Mouse (Mus musculus) fat pad, adult 2 months (tissue): ENCODE data around the gene Cers1.

ENCODE experiments used
- DNase-seq: peaks from one replicate; pipeline ENCODE4 v3.0.0-alpha.2; 2011; ENCODE audit warnings: low read depth, low spot score; ENCODE audit errors: extremely low read depth

Cers1 gene

DNA sequence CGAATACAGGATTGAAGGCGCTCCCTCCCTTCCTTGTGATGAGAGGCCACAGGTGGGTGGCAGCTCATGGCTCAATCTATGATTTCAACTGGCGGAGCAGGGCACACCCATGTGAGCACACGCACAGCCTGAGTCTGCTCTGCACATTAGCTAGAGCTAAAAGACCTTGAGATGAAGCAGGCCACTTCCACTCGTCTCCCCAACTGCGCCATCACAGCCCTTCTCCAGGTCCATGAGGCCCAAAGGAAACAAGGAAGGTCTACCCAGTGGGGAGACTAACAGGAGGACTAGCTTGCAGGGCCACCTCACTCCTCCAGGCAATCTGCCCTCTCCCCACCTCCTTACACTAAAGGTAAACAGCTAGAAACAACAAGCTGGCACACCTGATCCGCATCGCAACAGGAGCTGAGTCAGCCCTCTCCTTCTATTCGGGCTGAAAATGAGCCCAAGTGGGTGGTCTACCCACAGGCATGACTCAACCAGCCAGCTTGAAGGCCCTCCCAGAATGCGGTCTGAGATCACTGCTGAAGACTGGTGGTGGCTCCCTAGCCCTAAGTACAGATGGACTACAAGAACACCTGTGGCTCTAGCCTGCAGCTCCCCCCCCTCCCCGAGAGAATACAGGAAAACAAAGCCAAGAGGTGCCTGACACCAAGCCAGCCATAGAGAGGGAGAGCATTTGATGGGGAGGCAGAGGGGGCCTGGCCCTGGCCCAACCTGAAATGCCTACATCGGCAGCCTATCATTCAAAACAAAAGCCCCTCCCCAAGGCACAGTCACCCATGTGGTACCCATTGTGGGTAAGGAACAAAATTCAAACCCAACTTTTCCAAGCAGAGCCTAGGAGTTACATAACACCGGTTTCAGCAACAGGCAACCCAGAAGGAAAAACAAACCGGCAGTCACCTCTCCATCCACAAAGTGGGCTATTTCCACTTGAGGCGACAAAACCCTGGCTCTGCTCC is 35.7 kb downstream of the Cers1 start:
- peak; percentile 13 for DNase-seq

DNA sequence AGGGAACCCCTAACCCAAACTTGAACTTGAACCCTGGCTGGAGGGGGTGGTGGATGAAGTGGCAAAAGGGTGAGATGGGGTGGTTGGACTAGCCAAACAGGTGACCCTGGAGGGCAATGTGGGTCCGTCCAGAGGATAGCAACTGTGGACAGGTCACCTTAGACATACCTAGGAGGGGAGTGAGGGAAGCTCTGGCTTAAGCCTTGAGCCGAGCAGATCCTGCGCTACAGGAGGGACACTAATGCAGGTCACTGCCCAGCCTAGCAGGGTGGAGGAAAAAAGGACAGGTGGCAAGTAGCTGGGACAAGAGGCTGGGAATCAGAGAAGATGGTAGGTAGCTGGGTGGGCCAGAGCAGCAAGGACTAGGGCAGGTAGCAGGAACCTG is 36.4 kb downstream of the Cers1 start:
- DNase-seq, result no peak

DNA sequence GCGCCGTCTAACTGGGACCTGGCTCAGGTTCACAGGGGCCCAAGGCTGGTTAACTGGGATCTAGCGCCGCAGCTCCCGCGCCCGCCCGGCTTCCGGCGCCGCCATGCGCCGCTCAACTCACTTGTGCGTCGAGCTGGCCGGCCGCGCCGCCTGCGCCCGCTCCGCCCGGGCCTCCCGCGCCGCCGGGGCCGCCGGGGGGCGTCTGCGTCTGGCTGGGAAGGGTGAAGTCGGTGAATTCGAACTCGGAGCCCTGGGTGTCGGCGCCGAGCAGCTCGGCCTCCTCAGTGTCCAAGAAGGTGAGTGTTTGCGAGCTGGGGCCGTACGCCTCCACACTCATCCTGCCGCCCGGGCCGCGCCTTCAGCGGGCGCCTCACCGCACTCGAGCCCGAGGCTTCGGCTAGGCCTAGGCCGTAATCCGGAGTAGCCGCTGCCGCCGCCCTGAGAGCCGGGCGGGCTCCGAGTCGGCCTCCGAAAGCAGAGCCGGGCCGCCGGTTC is 37.1 kb downstream of the Cers1 start:
- no peak for DNase-seq

DNA sequence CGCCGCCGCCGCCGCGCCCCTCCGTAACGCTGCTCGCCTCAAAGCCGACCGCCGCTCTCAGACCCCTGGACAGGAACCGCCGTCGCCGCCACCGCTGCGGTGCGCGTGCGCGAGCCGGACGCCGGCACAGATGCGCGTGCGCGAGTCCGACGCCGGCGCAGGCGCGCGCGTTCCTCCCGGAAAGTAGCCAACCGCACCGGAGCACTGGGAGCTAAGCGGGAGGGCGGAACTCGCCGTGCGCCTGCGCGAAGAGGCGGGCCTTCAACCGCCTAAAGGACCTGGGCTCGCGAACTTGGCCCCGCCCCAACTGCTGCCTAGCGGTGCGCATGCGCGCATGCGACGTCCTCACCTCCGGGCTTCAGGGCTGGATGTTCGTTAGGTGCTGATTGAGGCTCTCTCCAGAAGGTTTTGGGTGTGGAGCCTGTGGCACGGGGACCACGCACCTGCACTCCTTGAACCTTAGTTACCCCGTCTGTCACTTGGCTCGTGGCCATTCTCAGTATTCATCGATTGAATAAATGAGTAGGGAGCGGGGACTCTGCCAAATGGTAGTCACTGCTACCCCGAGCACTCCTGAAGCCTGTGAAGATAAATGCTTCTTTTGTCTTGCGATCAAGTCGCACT is 37.7 kb downstream of the Cers1 start, which contains the start of gene Upf1:
Upf1 (minus strand) TSS at position 85 of the 624 bp plus-strand sequence.
- peak; percentile 16 for DNase-seq

DNA sequence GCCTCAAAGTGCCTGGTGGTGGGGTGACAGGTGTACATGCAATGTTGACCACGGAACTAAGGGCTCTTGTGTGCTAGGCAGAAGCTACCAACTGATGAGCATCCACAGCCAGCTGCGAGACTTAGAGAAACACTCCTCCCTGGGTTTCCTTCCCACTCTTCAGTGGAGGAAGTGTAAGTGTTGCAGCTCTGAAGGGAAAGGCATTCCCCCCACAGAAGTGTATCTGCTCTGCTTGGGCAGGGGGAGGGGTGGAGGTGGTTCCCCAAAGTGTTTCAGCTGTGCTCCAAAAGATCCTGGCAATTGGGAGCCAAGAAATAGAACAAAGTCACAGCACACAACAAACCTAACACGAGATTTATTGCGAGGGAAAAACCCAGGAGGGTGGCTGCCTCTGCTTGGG is 38.4 kb downstream of the Cers1 start:
- no peak for DNase-seq

DNA sequence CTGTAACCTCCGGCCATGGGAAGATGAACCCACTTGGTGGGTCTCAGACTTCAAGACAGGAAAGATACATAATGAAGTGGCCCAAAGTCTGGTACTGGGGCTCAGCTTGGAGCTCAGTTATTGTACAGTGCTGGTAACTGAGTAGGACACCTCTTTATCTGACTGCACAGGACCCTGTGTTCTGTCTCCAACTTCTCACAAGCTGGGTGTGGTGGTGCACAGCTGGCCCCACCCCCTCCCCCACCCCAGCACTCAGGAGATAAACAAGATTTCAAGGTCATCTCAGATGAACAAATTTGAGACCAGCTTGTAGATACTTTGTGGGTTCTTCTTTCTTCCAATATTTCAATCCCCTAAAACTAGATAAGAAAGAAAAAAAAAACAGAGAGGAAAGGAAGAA is 40.5 kb downstream of the Cers1 start:
- no peak for DNase-seq

DNA sequence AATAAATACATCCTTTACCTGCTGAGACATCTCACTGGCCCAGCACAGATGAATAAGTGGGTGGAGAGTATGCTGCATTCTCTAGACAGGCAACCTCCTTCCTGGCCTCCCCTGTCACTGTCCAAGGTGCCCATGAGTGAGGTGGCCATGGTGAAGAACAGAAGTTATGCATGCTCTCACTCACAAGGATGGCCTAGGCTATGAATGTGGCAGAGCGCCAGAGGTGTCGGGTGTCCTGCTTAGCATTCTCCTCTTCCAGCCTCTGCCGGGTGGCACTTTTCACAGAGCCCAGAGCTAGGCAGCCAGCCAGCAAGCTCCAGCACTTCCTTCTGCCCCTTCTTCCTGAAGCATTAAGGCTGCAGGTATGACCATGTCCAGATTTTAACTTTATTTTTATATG is 43.8 kb downstream of the Cers1 start:
- no peak for DNase-seq

DNA sequence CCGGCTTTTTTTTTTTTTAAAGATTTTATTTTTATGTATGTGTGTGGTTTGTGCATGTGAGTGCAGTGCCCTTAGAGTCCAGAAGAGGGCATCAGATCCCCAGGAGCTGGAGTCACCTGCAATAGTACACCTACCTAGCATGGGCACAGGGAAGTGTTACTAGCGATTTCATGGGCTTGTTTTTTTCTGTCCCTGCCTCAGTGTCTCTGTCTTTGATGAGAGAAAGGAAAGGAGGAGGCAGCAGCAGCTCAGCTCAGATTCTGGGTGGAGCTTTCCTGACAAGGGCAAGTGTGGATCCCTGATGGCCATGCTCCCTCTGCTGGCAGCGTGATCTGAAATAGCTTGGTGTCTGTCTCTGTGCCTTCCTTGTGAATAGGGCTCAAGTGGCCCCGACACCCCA is 45.2 kb downstream of the Cers1 start:
- no peak for DNase-seq

DNA sequence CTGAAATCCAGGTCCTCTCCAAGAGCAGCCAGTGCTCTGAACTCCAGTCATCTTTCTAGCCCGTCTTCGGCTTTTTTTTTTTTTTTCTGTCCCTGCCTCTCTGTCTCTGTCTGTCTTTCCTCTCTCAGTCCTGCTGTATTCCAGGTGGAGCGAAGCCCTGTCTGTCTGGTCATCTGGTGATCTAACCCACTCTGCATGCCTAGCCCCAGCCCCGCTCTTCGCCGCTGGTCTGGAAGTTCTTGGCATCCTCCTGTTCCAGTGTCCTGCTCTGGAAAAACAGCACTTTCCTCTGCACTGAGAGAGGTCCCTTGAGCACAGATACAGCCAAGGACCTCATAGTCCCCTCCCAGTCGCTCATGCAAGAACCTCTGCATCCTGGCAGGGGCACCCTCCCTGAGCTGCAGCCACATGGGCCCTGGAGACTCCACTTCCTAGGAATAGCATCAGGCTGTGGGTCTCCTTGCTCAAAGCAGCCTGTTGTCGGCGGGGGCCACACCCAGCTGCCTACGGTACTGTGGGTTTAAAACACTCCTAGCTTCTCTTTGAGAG is 46.0 kb downstream of the Cers1 start:
- no peak for DNase-seq

DNA sequence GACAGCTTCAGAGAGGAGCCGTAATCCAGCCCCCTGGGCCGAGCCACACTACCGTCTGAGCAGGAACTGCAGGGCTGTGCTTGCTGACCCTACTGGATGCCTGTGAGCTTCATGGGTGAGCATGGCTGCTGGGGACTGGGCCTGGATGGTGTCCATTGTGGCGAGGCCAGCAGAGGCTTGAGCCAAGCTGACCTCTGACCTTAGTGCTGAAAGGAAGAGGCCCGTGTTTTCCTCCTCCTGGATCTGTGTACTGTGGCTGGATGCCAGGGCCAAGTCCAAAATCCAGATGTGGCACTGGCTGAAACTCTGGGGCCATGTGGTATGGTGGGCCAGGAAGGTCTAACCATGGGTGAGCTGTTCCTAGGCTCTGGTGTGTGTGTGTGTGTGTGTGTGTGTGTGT is 48.5 kb downstream of the Cers1 start:
- no peak for DNase-seq

DNA sequence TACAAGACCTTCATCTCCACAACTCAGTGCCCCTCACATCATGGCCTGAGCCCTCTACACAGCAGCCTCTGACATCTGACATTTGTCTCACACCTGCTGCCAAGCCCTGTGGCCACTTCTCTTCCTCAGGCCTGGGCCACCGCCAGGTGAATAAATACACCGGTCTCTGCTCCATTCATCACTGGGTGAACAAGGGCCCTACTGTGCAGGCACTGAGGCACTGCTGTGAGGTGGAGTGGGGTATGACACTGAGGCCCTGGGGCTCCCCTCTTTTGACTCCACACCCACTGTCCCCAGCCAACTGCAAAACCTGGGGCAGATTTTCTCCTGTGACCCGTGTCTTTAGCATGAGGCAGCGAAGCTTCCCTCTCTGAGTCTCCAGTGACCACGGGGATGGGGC is 51.0 kb downstream of the Cers1 start:
- DNase-seq, result no peak

DNA sequence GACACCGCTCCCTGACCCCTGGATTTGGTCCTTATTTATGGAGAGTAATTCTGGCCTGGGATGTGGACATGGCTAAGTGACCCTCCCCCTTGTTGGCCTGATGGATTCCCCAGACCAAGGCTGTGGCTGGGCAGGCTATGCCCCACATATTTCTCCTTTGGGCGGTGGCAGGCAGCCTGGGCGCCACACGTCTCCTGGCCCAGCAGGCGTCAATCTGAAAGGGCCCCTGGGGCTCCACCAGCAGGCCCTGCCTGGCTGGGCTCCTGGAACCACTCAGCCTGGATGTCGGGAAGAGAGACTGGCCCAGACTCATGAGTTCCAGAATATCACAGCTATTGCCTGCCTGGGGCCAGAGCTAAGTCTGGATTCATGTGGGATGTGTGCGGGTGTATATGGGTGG is 54.9 kb downstream of the Cers1 start:
- no peak for DNase-seq

DNA sequence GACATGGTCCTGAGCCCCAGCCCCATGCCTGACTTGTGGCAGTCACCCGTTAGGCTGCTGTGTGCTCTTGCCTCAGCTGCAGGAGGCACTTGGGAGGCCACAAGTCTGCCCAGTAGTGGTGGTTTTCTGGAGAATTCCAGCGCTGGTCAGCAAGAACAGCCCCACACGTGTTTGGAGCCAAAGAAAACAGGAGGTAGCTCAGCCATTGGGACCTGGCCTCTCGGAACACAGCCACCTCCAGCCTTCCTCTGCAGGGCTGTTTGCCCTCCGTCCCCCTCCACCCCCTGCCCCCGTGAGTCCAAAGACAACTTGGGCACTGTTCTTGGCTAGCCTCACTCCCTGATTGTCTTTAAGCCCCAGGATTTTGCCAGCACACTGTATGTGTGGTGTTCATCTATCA is 56.4 kb downstream of the Cers1 start:
- DNase-seq, result no peak

DNA sequence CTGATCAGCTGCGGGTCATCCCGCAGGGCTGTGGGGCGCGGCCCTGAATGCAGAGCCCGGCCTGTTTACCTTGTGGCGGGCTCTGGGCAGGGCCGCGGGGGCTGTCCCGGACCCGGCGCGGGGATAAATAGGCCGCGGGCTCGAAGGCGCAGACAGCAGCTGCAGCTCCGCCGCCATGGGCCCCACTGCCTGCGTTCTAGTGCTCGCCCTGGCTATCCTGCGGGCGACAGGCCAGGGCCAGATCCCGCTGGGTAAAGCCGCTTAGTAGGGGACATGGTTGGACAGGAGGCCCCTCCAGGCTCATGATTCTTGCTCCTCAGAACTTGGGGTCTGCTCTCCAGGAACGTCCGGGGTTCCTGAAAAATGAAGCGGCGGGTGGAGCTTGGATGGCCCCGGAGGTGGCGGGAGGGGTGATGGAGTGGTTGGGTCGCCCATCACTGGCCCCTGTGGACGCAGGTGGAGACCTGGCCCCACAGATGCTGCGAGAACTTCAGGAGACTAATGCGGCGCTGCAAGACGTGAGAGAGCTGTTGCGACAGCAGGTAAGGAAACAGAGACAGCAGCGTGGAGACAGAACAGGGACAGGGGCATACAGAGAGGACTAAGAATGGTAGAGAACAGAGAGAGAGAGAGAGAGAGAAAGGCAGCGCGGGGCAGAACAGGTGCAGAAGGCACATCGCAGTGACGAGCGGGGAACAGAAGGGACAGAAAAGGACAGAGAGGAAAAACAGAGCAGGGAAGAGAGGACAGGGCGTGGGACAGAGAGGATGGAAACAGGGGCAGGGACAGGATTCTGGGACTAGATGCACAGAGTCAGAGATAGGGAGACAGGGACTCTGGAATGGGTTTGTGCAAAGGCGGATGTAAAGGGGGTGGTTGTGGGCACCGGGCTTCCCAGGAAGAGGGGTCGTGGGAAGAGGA is 58.1 kb downstream of the Cers1 start, which contains the start of gene Comp:
Comp (plus strand) TSS at position 162 of the 921 bp plus-strand sequence.
- DNase-seq, result no peak

DNA sequence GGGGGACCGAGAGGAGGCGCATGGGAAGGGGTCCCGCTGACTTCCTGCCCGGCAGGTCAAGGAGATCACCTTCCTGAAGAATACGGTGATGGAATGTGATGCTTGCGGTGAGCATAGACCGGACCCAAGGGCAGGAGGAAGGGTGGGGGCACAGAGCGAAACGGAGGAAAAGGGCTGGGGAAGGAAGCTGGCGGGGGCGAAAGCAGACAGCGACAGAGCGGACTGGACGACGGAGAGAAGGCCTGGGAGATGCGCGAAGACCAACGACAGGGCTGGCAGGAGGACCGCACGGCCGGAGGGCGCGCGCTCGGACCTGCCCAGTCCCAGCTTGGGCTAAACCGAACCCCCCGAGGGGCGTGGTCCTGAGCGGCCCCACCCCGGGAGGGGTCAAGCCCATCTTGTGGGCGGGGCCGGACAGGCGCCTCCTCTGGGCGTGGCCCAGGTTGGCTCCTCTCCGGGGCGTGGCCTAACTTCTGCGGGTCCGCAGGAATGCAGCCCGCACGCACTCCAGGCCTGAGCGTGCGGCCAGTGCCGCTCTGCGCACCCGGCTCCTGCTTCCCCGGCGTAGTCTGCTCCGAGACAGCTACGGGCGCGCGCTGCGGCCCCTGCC is 58.8 kb downstream of the Cers1 start:
- no peak for DNase-seq

DNA sequence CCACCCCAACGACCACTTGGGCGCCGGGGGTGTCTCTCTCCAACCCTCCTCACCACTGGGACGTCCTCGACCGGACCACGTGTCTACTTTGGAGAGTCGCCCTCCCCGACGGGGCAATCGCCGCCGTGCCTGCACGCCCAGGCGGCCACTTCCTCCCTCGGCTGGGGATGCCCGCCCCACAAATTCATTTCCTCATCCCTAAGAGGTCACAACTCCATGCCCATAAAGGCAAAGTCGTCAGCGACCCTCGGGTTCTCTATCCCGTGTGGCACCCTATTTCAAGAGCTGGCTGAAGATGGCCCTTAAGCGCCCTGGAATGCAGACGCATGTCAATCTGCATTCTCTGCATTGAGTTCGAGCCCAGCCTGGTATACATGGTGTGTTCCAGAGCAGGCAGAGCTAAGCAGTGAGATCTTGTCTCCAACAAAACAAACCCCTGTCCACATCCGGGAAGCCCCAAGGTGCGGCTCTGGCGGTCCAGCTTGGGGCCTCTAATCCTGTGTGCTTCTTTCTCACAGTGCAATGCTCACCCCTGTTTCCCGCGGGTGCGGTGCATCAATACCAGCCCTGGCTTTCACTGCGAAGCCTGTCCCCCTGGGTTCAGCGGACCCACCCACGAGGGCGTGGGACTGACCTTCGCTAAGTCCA is 59.8 kb downstream of the Cers1 start:
- DNase-seq, result no peak

DNA sequence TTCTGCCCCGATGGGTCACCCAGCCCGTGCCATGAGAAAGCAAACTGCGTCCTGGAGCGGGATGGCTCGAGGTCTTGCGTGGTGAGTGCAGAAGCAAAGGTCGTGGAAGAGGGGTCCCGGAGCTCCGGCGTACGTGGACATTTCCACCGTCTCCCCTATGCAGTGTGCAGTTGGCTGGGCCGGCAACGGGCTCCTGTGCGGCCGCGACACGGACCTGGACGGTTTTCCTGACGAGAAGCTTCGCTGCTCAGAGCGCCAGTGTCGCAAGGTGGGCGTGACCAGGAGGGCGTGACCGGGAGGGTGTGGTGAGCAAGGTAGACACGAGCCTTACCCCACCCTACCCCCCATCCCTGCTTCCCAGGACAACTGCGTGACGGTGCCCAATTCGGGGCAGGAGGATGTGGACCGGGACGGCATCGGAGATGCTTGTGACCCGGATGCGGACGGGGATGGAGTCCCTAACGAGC is 60.7 kb downstream of the Cers1 start:
- no peak for DNase-seq

DNA sequence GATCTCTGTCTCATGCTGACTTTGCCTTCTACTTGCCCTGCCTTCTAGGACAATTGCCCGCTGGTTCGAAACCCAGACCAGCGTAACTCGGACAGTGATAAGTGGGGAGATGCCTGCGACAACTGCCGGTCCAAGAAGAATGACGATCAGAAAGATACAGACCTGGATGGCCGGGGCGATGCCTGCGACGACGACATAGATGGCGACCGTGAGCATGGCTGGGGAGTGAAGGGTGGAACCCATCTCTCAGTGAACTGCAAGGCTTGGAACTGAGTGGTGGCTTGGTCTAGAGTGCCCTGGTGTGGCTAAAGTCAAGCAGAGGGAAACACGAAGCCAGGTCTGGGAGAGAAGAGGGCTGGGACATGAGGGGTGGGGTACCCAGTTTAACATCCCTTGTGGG is 61.5 kb downstream of the Cers1 start:
- DNase-seq, result no peak

DNA sequence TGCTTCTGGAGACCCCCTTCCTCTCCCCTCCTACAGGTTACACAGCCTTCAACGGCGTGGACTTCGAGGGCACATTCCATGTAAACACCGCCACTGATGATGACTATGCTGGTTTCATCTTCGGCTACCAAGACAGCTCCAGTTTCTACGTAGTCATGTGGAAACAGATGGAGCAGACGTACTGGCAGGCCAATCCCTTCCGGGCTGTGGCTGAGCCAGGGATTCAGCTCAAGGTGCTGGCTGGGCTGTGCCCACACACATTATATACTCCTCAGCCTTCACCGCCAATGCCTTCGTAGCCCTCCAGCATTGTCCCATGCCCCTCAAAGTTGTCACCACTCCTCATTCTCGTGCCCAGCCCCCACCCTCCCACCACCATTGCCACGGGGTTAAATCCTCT is 64.5 kb downstream of the Cers1 start:
- no peak for DNase-seq
